Mouse (Mus musculus) embryonic fibroblast, embryonic 13.5 days (primary cell): ENCODE measurements around the gene Pfpl.

Experiments
- CTCF ChIP-seq: IDR thresholded peaks from 2 replicates; pipeline ENCODE4 v1.5.1; 2011; ENCODE audit warnings: mild to moderate bottlenecking, control low read depth, low read length, moderate library complexity, borderline replicate concordance; ENCODE audit not compliant: insufficient read depth
- POLR2A ChIP-seq: IDR thresholded peaks from 2 replicates; pipeline ENCODE4 v1.6.1; 2011; ENCODE audit warnings: low read depth, mild to moderate bottlenecking, control low read depth, low read length, moderate library complexity

DNA sequence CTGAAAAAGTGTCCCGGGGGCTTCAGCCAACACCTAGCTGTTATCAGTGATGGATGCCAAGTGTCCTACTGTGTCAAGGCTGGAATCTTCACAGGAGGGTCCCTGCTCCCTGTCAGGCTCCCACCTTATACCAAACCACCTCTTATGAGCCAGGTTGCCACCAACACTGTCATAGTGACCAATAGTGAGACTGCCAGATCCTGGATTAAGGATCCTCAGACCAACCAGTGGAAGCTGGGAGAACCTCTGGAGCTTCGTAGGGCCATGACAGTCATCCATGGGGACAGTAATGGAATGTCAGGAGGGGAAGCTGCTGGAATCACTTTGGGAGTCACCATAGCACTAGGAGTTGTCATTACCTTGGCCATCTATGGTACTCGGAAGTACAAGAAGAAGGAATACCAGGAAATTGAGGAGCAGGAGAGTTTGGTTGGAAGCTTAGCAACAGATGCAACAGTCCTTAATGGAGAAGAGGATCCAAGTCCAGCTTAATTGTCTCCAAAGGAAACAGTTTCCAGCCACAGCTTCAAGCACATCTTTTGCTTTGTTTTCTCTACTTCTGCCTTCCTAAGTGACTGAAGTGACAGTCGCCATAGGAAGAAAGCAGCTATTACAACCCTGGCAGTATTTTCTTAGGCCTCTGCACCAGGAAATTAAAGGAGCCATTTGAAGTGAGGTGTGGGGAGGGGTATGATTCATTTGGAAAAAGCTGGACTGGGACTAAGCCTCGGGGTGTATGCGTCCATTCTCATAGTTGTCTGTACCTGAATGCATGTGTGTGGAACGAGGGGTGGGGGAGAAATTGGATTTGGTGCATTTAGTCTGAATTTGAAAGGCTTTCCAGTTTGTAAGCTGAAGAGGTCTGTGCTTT is 35.4 kb downstream of the Pfpl start:
- TF ChIP-seq CTCF, result no peak
- TF ChIP-seq POLR2A, result no peak
